Mouse (Mus musculus) lung, adult 2 months (tissue): ENCODE data around the gene Eml4.

Experiments used
- CTCF ChIP-seq: fragments of 200-500 bp; IDR thresholded peaks from 2 replicates; pipeline ENCODE4 v1.5.1; 2011; ENCODE audit warnings: mild to moderate bottlenecking, low read length, control low read depth; ENCODE audit not compliant: insufficient read depth
- POLR2A ChIP-seq: fragments of 200-500 bp; IDR thresholded peaks from 2 replicates; pipeline ENCODE4 v1.6.1; 2011; ENCODE audit warnings: low read depth, mild to moderate bottlenecking, control low read depth, low read length, borderline replicate concordance; ENCODE audit errors: extremely low read depth

- TF ChIP-seq POLR2A (no peak), CTCF (no peak)
Measured at GRCm38 (mm10) chr17:83466697-83467251, 116.0 kb downstream of the Eml4 start.
